Mouse (Mus musculus) leukemia stem cell, adult 10-12 weeks (primary cell): ENCODE measurements around the gene Lyrm4. TPM values are rescaled to one million over a fixed set of nuclear protein-coding genes. Genes with fewer than 3 reads are reported as not detected.

Experiments used
- polyA plus RNA-seq: library from polyadenylated mRNA; stranded (reverse); fragments of >175 nt; gene quantifications from 2 replicates; pipeline ENCODE4 v1.2.3, GENCODE M21; 2012; ENCODE audit warnings: low replicate concordance

Lyrm4 gene
- 6.1 and 8.3 TPM in 2 replicates for polyA plus RNA-seq

DNA sequence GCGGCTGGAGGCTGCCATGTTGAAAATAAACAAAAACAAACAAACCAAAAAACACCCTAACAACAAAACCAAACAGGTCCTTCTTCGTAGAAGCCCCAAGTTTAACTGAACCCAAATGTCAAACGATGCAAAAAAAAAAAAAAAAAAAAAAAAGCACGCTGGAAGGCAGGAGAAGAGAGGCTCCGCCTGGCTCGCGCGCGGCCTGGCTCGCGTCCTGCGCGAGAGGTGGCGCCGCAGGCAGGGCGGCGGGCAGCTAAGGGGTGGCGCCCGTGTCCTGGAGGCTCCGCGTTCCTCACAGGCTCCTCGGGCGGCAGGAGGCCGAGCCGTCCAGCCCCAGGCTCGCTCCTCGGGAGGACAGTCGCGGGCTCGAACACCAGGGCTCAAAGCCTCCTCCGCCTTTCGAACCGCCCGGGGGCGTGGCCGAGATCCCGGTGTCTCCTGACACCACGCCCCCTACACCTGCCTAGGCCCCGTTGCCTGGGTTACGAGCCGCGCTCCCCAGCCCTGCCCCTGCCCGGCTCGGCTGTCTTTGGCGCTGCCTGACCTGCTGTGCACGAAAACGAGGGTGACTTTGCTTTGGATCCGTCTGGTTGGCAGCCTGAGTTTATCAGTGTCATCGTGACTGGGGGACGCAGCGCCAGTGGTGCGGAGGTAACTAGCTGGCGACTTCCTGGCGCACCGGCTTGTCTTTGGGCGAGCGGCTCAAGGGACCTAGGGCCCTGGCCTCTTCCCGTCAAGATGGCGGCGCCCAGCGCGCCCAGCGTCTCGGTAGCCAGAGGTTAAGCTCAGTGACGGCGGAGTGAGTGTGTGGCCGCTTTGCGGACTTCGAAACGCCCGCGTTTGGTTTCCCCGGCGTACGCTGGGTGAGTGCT is at the start of gene Lyrm4, which contains the start of gene Fars2:
Gene Lyrm4, minus strand, starts transcription at position 384 of the 872 bp plus-strand sequence.
Gene Fars2, plus strand, starts transcription at position 270 of the 872 bp plus-strand sequence.

DNA sequence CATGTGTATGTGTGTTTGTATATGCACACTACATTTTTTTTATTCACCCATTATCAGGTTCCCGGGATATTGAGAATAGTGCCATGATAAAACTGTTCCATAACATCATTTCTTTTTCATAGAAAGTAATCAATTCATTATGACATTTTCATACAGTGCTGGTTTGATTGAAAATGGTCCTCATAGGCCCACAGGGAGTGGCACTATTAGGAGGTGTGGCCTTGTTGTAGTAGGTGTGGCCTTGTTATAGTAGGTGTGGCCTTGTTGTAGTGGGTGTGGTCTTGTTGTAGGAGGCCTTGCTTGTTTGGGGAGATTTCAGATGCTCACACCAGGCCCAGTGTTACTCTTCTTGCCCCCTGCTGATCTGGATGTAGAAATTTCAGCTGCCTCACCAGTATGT is 158.8 kb downstream of the Lyrm4 start, which contains the start of gene Ppp1r3g:
Gene Ppp1r3g, plus strand, starts transcription at position 301 of the 400 bp plus-strand sequence.

Other genes with a start within 250 kb of the Lyrm4 start
- gene Rpp40, start 211.2 kb downstream of the Lyrm4 start, polyA plus RNA-seq, result 8.1 and 9.6 TPM in 2 replicates
- 0.07 TPM in 1 of 2 replicates, not detected in the other for gene Ppp1r3g, start 158.7 kb downstream of the Lyrm4 start, polyA plus RNA-seq
- gene Fars2, start 114 bp downstream of the Lyrm4 start, polyA plus RNA-seq, result 14.1 and 28.7 TPM in 2 replicates